Mouse (Mus musculus): ENCODE data around the gene Gm13304.
"Not testable (repeated sequence)": the region's sequence is repeated elsewhere in the genome, so short reads cannot be mapped to it uniquely, and the experiment has no call there.

The Gm13304 gene

DNA sequence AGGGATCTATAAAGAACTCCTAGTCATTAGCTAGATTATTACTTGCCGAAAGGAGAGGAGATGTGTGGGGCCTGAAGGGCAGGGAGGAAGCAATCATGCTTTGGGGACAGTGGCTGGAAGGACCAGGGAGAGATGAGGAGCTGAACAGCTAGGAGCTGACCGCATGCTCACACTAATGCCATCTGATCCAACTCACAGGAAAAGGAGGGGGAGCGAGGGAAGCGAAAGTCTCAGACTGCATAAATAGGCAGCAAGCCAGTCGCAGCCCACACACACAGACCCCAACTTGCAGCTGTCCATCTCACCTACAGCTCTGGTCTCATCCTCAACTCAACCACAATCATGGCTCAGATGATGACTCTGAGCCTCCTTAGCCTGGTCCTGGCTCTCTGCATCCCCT lies at the start of gene Gm13304:
TSS of gene Gm13304 (plus strand) at position 301 of the 400 bp plus-strand sequence.
- not testable (repeated sequence) for DNase-seq

DNA sequence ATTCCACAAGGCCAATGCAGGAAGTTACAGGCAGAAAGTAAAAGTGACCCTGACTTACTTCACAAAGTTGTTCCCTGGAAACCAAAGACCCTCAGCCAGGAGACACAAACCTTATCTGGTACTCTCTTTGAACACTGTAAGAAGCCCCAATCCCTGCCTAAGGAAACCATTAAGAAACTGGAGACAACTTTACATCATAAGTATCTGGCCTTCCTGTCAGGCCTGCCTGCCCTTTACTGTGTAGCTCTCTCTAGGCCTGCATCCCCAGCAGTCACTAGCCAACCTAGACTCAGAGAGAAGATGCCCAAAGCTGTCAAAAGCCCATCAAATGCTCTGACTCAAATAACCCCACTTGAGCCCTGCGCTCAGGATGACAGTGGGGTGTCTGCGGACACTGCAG lies 23.7 kb upstream of the Gm13304 start, which contains the start of gene Gm3893:
TSS of gene Gm3893 (plus strand) at position 301 of the 400 bp plus-strand sequence.
- DNase-seq = not testable (repeated sequence)

DNA sequence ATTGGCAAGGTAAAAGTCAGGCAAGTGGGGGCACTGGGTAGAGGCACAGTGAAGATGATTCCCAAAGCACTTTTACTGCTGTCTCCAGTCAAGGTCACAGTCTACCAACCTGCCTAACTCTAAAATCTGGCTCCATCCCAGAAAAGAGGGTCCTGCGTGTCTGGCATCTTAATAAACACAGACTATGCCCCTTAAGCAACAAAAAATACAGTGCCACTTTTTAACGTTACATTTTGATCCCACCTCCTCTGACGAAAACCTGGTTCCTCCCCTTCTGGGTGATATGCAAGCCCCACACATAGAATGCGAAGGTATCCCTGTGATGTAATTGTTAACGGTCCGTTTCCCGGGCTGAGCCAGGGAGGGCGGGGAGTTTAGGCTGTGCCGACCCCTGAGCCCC lies 38.5 kb downstream of the Gm13304 start, which contains the start of gene Gm13306:
TSS of gene Gm13306 (plus strand) at position 301 of the 400 bp plus-strand sequence.
- DNase-seq = not testable (repeated sequence)

Measured in thymus, postnatal 14 days (tissue).